Mouse (Mus musculus) thymus, adult 2 months (tissue): ENCODE measurements around the gene Ufc1.

Experiments used
- CTCF ChIP-seq: fragments of 200-500 bp; IDR thresholded peaks from 2 replicates; pipeline ENCODE4 v1.5.1; 2012; ENCODE audit warnings: mild to moderate bottlenecking, control low read depth, low read length, moderate library complexity, borderline replicate concordance; ENCODE audit not compliant: control insufficient read depth, poor library complexity, insufficient read depth; ENCODE audit errors: extremely low read depth
- POLR2A ChIP-seq: fragments of 200-500 bp; IDR thresholded peaks from 2 replicates; pipeline ENCODE4 v1.6.1; 2012; ENCODE audit warnings: mild to moderate bottlenecking, low read length, control low read depth, moderate library complexity; ENCODE audit not compliant: control insufficient read depth, poor library complexity, insufficient read depth; ENCODE audit errors: extremely low read depth

DNA sequence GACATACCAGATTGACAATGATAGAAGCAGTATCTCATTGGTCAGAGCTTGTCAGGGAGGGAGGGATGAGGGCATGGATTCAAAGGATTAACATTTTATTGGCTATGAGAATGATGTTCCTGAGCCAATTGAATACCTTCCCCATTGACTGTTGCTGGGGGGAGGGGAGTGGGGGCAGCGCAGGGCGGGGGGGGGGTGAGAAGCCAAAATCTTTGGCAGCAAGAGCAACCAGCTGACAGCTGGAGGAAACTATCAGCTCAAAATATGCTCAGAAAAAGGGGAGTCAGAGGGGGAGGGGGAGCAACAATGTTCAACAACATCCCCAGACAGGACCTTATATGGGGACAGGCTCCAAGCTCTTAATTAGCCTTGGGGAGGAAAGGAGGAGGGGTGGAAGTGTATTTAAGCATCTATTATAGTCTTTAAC is 31.6 kb downstream of the Ufc1 start:
- TF ChIP-seq CTCF, result no peak
- no peak for TF ChIP-seq POLR2A
